Mouse (Mus musculus): ENCODE data around the gene Nhp2. TPM values are rescaled to one million over a fixed set of nuclear protein-coding genes. Genes with fewer than 3 reads are reported as not detected.

Nhp2 gene
- total and polyA plus RNA-seq, 3 experiments: 649 to 6,489 (median 739) TPM

GRCm38 (mm10) chr11:51670846-51671245 lies 51.3 kb downstream of the Nhp2 start:
- H3K9ac ChIP-seq (ENCODE audit: control insufficient read depth, low read depth, low read length, poor library complexity, severe bottlenecking): no peak overlapping the region
- no peaks in the 10 kb centered on the region for H3K27me3 ChIP-seq (ENCODE audit: control insufficient read depth in 1 of 2, insufficient read depth in 2 of 2, low read length in 2 of 2)
- DNase-seq (ENCODE audit: low read depth, low spot score): no peak
- H3K36me3 ChIP-seq (ENCODE audit: control insufficient read depth in 1 of 2, insufficient read depth in 2 of 2, low read length in 2 of 2): peaks cover 0 to 6% of the 10 kb centered on the region in 2 experiments; a peak in 2 of 4 replicates
- H3K9me3 ChIP-seq (replicated peaks; ENCODE audit: insufficient read depth, low read length): no peaks in the 10 kb centered on the region
- H3K4me1 ChIP-seq (ENCODE audit: control insufficient read depth in 1 of 2, insufficient read depth in 2 of 2, low read length in 2 of 2): peaks cover 3 to 9% of the 10 kb centered on the region in 2 experiments; a peak in 3 of 4 replicates
- TF ChIP-seq TAL1 (IDR thresholded peaks at IDR 0.05; ENCODE audit: low read length) (no peak), POLR2AphosphoS5 (IDR thresholded peaks at IDR 0.05; ENCODE audit: borderline replicate concordance, low read depth, low read length) (no peak), CTCF (IDR thresholded peaks at IDR 0.05 in 2 of 3, conservative IDR thresholded peaks at IDR 0.05 in 1 of 3; ENCODE audit: control insufficient read depth in 1 of 3, insufficient read depth in 1 of 3, low read depth in 2 of 3, low read length in 3 of 3, poor library complexity in 1 of 3, severe bottlenecking in 1 of 3) (no peak), ZMIZ1 (IDR thresholded peaks at IDR 0.05; ENCODE audit: low read depth, low read length) (no peak), USF2 (IDR thresholded peaks at IDR 0.05; ENCODE audit: borderline replicate concordance in 1 of 2, insufficient read depth in 1 of 2, low read depth in 1 of 2, low read length in 2 of 2) (no peak), MYB (IDR thresholded peaks at IDR 0.05; ENCODE audit: low read depth, low read length) (no peak), NELFE (IDR thresholded peaks at IDR 0.05; ENCODE audit: low read depth, low read length) (no peak), CHD2 (IDR thresholded peaks at IDR 0.05; ENCODE audit: low read length) (no peak), NRF1 (IDR thresholded peaks at IDR 0.05; ENCODE audit: insufficient read depth, low read depth, low read length, poor library complexity, severe bottlenecking) (no peak), E2F4 (IDR thresholded peaks at IDR 0.05; ENCODE audit: borderline replicate concordance, low read depth, low read length) (no peak), MAX (IDR thresholded peaks at IDR 0.05; ENCODE audit: low read length) (no peak), EP300 (IDR thresholded peaks at IDR 0.05; ENCODE audit: low read depth in 1 of 2, low read length in 2 of 2) (no peak)
- H3K79me2 ChIP-seq (ENCODE audit: control insufficient read depth, insufficient read depth, low read length, poor library complexity): no peaks in the 10 kb centered on the region
- H3K27ac ChIP-seq (ENCODE audit: control insufficient read depth, low read depth, low read length): no peak overlapping the region
- H3K4me3 ChIP-seq (ENCODE audit: control insufficient read depth in 1 of 2, insufficient read depth in 1 of 2, low read depth in 2 of 2, low read length in 2 of 2): no peak overlapping the region

GRCm38 (mm10) chr11:51671376-51671775 lies 51.8 kb downstream of the Nhp2 start:
- TF ChIP-seq TBP (IDR thresholded peaks at IDR 0.05; ENCODE audit: low read depth, low read length) (peak; percentile 61; the same call in 1 of the 2 replicates), CHD2 (IDR thresholded peaks at IDR 0.05; ENCODE audit: low read length) (no peak), EP300 (IDR thresholded peaks at IDR 0.05; ENCODE audit: low read depth in 1 of 2, low read length in 2 of 2) (0 out of 4 replicates have a peak, but pooled peaks of 1 of the 2 experiments have one; percentile 10)
- Histone ChIP-seq H3K27me3 (ENCODE audit: control insufficient read depth in 1 of 2, insufficient read depth in 2 of 2, low read length in 2 of 2) (no peaks in the 10 kb centered on the region), H3K79me2 (ENCODE audit: control insufficient read depth, insufficient read depth, low read length, poor library complexity) (no peaks in the 10 kb centered on the region), H3K4me1 (ENCODE audit: control insufficient read depth in 1 of 2, insufficient read depth in 2 of 2, low read length in 2 of 2) (peaks cover 3 to 9% of the 10 kb centered on the region in 2 experiments; a peak in 3 of 4 replicates), H3K36me3 (ENCODE audit: control insufficient read depth in 1 of 2, insufficient read depth in 2 of 2, low read length in 2 of 2) (peaks cover 0 to 6% of the 10 kb centered on the region in 2 experiments; a peak in 2 of 4 replicates), H3K9ac (ENCODE audit: control insufficient read depth, low read depth, low read length, poor library complexity, severe bottlenecking) (no peak overlapping the region), H3K4me3 (ENCODE audit: control insufficient read depth in 1 of 2, insufficient read depth in 1 of 2, low read depth in 2 of 2, low read length in 2 of 2) (no peak overlapping the region), H3K9me3 (replicated peaks; ENCODE audit: insufficient read depth, low read length) (no peaks in the 10 kb centered on the region), H3K27ac (ENCODE audit: control insufficient read depth, low read depth, low read length) (no peak overlapping the region)
- DNase-seq (ENCODE audit: low read depth, low spot score): peak; percentile 91

- DNase-seq (ENCODE audit: low read depth, low spot score): no peak
- Histone ChIP-seq H3K9ac (ENCODE audit: control insufficient read depth, low read depth, low read length, poor library complexity, severe bottlenecking) (no peak overlapping the region), H3K4me1 (ENCODE audit: control insufficient read depth in 1 of 2, insufficient read depth in 2 of 2, low read length in 2 of 2) (peaks cover 3 to 18% of the 10 kb centered on the region in 2 experiments), H3K4me3 (ENCODE audit: control insufficient read depth in 1 of 2, insufficient read depth in 1 of 2, low read depth in 2 of 2, low read length in 2 of 2) (no peak overlapping the region), H3K79me2 (ENCODE audit: control insufficient read depth, insufficient read depth, low read length, poor library complexity) (no peaks in the 10 kb centered on the region), H3K9me3 (replicated peaks; ENCODE audit: insufficient read depth, low read length) (no peaks in the 10 kb centered on the region), H3K27ac (ENCODE audit: control insufficient read depth, low read depth, low read length) (no peak overlapping the region), H3K27me3 (ENCODE audit: control insufficient read depth in 1 of 2, insufficient read depth in 2 of 2, low read length in 2 of 2) (no peaks in the 10 kb centered on the region), H3K36me3 (ENCODE audit: control insufficient read depth in 1 of 2, insufficient read depth in 2 of 2, low read length in 2 of 2) (peaks cover 0 to 9% of the 10 kb centered on the region in 2 experiments; a peak in 2 of 4 replicates)
- TF ChIP-seq MAX (IDR thresholded peaks at IDR 0.05; ENCODE audit: low read length) (no peak), POLR2AphosphoS2 (IDR thresholded peaks at IDR 0.05; ENCODE audit: low read length) (no peak), NRF1 (IDR thresholded peaks at IDR 0.05; ENCODE audit: insufficient read depth, low read depth, low read length, poor library complexity, severe bottlenecking) (no peak), TAL1 (IDR thresholded peaks at IDR 0.05; ENCODE audit: low read length) (no peak), CTCF (IDR thresholded peaks at IDR 0.05 in 2 of 3, conservative IDR thresholded peaks at IDR 0.05 in 1 of 3; ENCODE audit: control insufficient read depth in 1 of 3, insufficient read depth in 1 of 3, low read depth in 2 of 3, low read length in 3 of 3, poor library complexity in 1 of 3, severe bottlenecking in 1 of 3) (no peak), POLR2AphosphoS5 (IDR thresholded peaks at IDR 0.05; ENCODE audit: borderline replicate concordance, low read depth, low read length) (no peak), UBTF (IDR thresholded peaks at IDR 0.05; ENCODE audit: borderline replicate concordance, insufficient read depth, low read depth, low read length) (no peak), SMC3 (IDR thresholded peaks at IDR 0.05; ENCODE audit: low read depth, low read length) (no peak), MAZ (IDR thresholded peaks at IDR 0.05; ENCODE audit: low read depth, low read length) (no peak), GABPA (IDR thresholded peaks at IDR 0.05; ENCODE audit: low read depth, low read length) (no peak), NELFE (IDR thresholded peaks at IDR 0.05; ENCODE audit: low read depth, low read length) (no peak), MYB (IDR thresholded peaks at IDR 0.05; ENCODE audit: low read depth, low read length) (no peak)
Observed at GRCm38 (mm10) chr11:51673291-51673690, 53.8 kb downstream of the Nhp2 start.

All from MEL (cell line).